Mouse (Mus musculus): ENCODE data around the gene Tlx3. TPM values are rescaled to one million over a fixed set of nuclear protein-coding genes. Genes with fewer than 3 reads are reported as not detected.
A peak's percentile ranks its signal among the peaks of the same experiment; 100 is the strongest.

Tlx3 gene
- 64.6 and 83.5 TPM in 2 replicates for polyA plus RNA-seq (2016; fragmentation: Nextera tagmentation; extraction: Ambion mirVana)

DNA sequence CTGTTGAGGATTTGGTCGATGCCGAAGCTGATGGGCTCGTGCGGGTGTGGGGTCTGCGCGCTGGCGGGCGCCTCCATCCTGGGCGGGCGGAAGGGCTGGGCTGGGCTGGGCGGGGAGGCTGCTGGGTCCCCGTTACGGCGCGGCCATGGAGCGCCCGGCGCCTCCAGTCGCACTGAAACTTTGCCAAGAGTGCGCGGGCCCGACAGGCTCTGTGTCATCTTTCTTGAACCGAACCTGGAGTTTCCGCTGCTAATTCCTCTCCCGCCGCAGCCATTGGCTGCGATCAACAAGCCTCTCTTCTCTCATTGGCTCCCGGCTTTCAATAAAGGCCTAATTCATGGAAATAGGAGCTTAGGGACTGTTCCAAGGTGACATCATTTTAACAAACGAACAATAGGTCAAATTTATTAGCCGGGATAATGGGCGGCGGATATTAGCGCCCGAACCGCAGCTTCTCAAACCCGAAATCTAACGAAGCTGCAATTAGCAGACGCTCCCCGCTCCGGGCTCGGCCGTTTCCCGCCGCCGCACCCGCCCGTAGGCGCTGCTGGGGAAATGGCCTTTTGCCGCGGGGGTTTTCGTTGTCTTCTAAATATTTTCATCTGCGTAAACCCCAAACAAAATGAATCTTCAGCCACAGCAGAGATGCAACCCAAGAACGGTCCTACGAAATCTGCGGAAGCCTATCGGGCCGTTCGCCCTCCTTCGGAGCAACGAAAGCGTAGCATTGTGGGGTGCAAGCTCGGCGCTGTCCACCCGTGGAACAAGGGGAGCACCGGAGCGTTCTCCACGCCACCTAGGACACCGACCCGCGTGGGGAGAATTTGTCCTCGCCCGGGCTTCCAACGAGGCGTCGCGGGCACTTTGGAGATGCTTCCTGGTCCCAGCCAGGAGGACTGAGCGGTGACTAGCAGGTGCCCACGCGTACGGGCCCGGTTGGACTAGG is at the start of gene Tlx3:
Gene Tlx3 (minus strand): TSS at position 207 of the 946 bp plus-strand sequence.
- Histone ChIP-seq H3K27ac (peak within 1 kb of the TSS; percentile 68), H3K9ac (peak within 1 kb of the TSS; percentile 65), H3K4me3 (peak within 1 kb of the TSS; percentile 47), H3K4me1 (peaks cover 28% of the 10 kb centered on the region), H3K36me3 (no peaks in the 10 kb centered on the region), H3K27me3 (replicated peaks) (peaks cover 83% of the 10 kb centered on the region), H3K9me3 (no peaks in the 10 kb centered on the region), H3K4me2 (replicated peaks) (peak within 1 kb of the TSS; percentile 66)
- ATAC-seq (ENCODE audit: low FRiP score, low read depth): peak; percentile 53
- WGBS: under 1% methylated on average over 81 of the region's 81 CpGs

GRCm38 (mm10) chr11:33240295-33240694 is 36.9 kb upstream of the Tlx3 start:
- Histone ChIP-seq H3K4me2 (replicated peaks) (no peak overlapping the region), H3K4me1 (no peaks in the 10 kb centered on the region), H3K4me3 (no peak overlapping the region), H3K36me3 (no peaks in the 10 kb centered on the region), H3K27me3 (replicated peaks) (no peaks in the 10 kb centered on the region), H3K9ac (no peak overlapping the region), H3K27ac (no peak overlapping the region), H3K9me3 (no peaks in the 10 kb centered on the region)
- WGBS: 50% methylated on average over 3 of the region's 3 CpGs
- ATAC-seq (ENCODE audit: low FRiP score, low read depth): no peak

DNA sequence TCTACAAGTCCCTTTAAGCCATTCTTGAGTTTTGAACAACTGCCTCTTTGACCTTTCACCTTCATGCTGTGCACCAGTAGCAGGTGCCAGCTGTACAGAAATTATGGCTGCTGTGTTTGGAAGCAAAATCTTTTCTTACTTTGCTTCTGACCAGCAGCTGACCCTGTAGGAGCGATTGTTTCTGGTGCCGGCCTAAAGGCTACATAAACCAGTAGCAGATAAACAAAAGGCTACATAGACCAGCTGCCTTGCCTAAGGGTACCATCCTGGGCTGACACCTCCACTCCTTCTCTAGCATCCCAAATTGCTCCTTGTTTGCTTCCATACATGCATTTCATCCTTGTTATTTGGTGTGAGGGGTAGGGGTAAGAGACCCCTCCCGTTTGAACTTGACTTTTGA is 30.7 kb upstream of the Tlx3 start:
- Histone ChIP-seq H3K27ac (no peak overlapping the region), H3K27me3 (replicated peaks) (no peaks in the 10 kb centered on the region), H3K9ac (no peak overlapping the region), H3K4me3 (no peak overlapping the region), H3K36me3 (no peaks in the 10 kb centered on the region), H3K4me1 (peaks cover 9% of the 10 kb centered on the region), H3K4me2 (replicated peaks) (no peak overlapping the region), H3K9me3 (no peaks in the 10 kb centered on the region)
- peak; percentile 65 for ATAC-seq (ENCODE audit: low FRiP score, low read depth)
- WGBS: 25% methylated on average over 3 of the region's 3 CpGs

DNA sequence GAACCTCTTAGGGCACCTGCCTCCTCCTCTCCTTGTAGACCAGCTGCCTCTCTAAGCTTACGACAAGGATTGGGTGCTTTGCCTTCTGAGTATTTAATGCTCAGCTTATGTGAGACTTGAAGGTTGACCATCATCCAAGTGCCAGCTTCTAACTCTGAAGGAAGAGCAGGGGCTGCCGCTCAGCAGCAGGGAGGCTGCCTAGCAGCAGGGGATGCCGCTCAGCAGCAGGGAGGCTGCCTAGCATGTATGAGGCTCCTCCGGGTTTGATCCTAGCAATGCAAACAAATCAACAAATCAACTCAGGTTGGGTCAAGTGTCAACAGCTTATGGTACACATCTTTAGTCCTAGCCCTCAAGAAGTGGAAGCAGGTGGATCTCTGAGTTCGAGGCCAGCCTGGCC is 28.7 kb upstream of the Tlx3 start:
- Histone ChIP-seq H3K9ac (no peak overlapping the region), H3K4me1 (peaks cover 9% of the 10 kb centered on the region), H3K4me2 (replicated peaks) (no peak overlapping the region), H3K36me3 (no peaks in the 10 kb centered on the region), H3K27ac (no peak overlapping the region), H3K4me3 (no peak overlapping the region), H3K27me3 (replicated peaks) (no peaks in the 10 kb centered on the region), H3K9me3 (no peaks in the 10 kb centered on the region)
- no peak for ATAC-seq (ENCODE audit: low FRiP score, low read depth)
- 69% methylated on average over 5 of the region's 5 CpGs for WGBS

- no peak for ATAC-seq (ENCODE audit: low FRiP score, low read depth)
- 92% methylated on average over 2 of the region's 2 CpGs for WGBS
- Histone ChIP-seq H3K27me3 (replicated peaks) (no peaks in the 10 kb centered on the region), H3K36me3 (no peaks in the 10 kb centered on the region), H3K4me2 (replicated peaks) (no peak overlapping the region), H3K4me3 (no peak overlapping the region), H3K9ac (no peak overlapping the region), H3K9me3 (no peaks in the 10 kb centered on the region), H3K27ac (no peak overlapping the region), H3K4me1 (no peaks in the 10 kb centered on the region)
Observed at GRCm38 (mm10) chr11:33228186-33228585, 24.8 kb upstream of the Tlx3 start.

GRCm38 (mm10) chr11:33226516-33226915 is 23.1 kb upstream of the Tlx3 start:
- WGBS: 74% methylated on average over 8 of the region's 8 CpGs
- Histone ChIP-seq H3K27ac (no peak overlapping the region), H3K4me2 (replicated peaks) (no peak overlapping the region), H3K4me1 (no peaks in the 10 kb centered on the region), H3K27me3 (replicated peaks) (no peaks in the 10 kb centered on the region), H3K9ac (no peak overlapping the region), H3K36me3 (no peaks in the 10 kb centered on the region), H3K4me3 (no peak overlapping the region), H3K9me3 (no peaks in the 10 kb centered on the region)
- ATAC-seq (ENCODE audit: low FRiP score, low read depth): no peak

- H3K36me3 ChIP-seq: no peaks in the 10 kb centered on the region
- WGBS: 75% methylated on average over 11 of the region's 11 CpGs
- H3K4me1 ChIP-seq: no peaks in the 10 kb centered on the region
- no peaks in the 10 kb centered on the region for H3K27me3 ChIP-seq (replicated peaks)
- H3K9me3 ChIP-seq: no peaks in the 10 kb centered on the region
- H3K27ac ChIP-seq: no peak overlapping the region
- no peak for ATAC-seq (ENCODE audit: low FRiP score, low read depth)
- no peak overlapping the region for H3K4me3 ChIP-seq
- no peak overlapping the region for H3K9ac ChIP-seq
- H3K4me2 ChIP-seq (replicated peaks): no peak overlapping the region
Observed at GRCm38 (mm10) chr11:33221566-33222365, 18.4 kb upstream of the Tlx3 start.

GRCm38 (mm10) chr11:33220763-33221162 is 17.4 kb upstream of the Tlx3 start:
- 86% methylated on average over 7 of the region's 7 CpGs for WGBS
- H3K9ac ChIP-seq: no peak overlapping the region
- H3K9me3 ChIP-seq: no peaks in the 10 kb centered on the region
- ATAC-seq (ENCODE audit: low FRiP score, low read depth): no peak
- H3K36me3 ChIP-seq: no peaks in the 10 kb centered on the region
- no peak overlapping the region for H3K27ac ChIP-seq
- no peaks in the 10 kb centered on the region for H3K4me1 ChIP-seq
- no peak overlapping the region for H3K4me3 ChIP-seq
- no peaks in the 10 kb centered on the region for H3K27me3 ChIP-seq (replicated peaks)
- no peak overlapping the region for H3K4me2 ChIP-seq (replicated peaks)

- no peaks in the 10 kb centered on the region for H3K9me3 ChIP-seq
- no peak overlapping the region for H3K4me2 ChIP-seq (replicated peaks)
- H3K4me3 ChIP-seq: no peak overlapping the region
- no peak for ATAC-seq (ENCODE audit: low FRiP score, low read depth)
- H3K27me3 ChIP-seq (replicated peaks): no peaks in the 10 kb centered on the region; the same call in 1 of the 2 replicates
- no peak overlapping the region for H3K27ac ChIP-seq
- H3K36me3 ChIP-seq: no peaks in the 10 kb centered on the region
- WGBS: 77% methylated on average over 8 of the region's 8 CpGs
- H3K9ac ChIP-seq: no peak overlapping the region
- H3K4me1 ChIP-seq: no peaks in the 10 kb centered on the region
Observed at GRCm38 (mm10) chr11:33217384-33218079, 14.1 kb upstream of the Tlx3 start.

DNA sequence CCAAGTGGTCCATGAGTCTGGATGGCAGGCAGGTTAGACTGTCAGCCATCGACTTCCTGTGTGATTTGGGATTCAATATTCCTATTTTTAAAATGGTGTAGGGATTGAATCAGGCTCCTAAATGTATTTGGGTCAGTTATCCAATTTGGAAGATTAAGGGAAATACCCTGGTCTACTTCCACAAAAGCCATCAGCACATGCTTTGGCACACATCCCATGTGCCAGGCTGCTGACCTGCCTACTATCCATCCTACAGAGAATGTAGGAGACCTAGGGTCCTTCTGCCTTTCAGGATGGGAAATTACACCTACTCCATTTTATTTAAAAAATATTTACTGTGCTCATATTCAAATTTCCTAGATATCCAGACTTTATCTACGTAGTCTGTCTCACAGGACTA is 4.0 kb upstream of the Tlx3 start:
- H3K4me2 ChIP-seq (replicated peaks): peak overlapping the region; percentile 66; the same call in 1 of the 2 replicates
- H3K27me3 ChIP-seq (replicated peaks): peaks cover 48% of the 10 kb centered on the region
- no peak for ATAC-seq (ENCODE audit: low FRiP score, low read depth)
- H3K27ac ChIP-seq: no peak overlapping the region
- 86% methylated on average over 2 of the region's 2 CpGs for WGBS
- no peak overlapping the region for H3K9ac ChIP-seq
- H3K36me3 ChIP-seq: no peaks in the 10 kb centered on the region
- no peak overlapping the region for H3K4me3 ChIP-seq
- no peaks in the 10 kb centered on the region for H3K9me3 ChIP-seq
- peaks cover 19% of the 10 kb centered on the region for H3K4me1 ChIP-seq

DNA sequence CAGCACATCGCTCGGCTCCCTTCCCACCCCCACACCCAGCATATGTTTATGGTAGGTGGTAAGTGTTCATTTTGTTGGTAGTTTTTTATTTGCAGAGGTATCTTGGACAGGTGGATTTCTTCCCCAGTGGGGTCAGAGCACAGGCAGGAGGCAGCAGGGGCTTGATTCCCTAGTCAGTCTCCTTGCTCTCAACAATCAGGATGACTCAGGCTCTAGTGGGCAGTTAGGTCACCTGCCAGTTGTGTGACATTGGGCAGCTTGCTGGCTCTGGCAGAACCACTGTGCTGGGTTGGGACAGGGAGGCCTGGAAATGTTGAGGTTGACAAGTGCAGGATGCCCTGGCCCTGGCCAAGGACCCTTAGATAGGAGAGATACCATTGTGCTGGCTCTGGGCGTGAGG is 1.6 kb upstream of the Tlx3 start:
- Histone ChIP-seq H3K36me3 (no peaks in the 10 kb centered on the region), H3K4me3 (peak overlapping the region; percentile 47), H3K9ac (peak overlapping the region; percentile 55), H3K27ac (no peak overlapping the region), H3K4me2 (replicated peaks) (peak overlapping the region; percentile 66), H3K4me1 (peaks cover 28% of the 10 kb centered on the region), H3K27me3 (replicated peaks) (peaks cover 71% of the 10 kb centered on the region), H3K9me3 (no peaks in the 10 kb centered on the region)
- WGBS: 12% methylated on average over 3 of the region's 3 CpGs
- no peak for ATAC-seq (ENCODE audit: low FRiP score, low read depth)

- Histone ChIP-seq H3K9me3 (no peaks in the 10 kb centered on the region), H3K9ac (peak overlapping the region; percentile 55), H3K4me3 (peak overlapping the region; percentile 47), H3K4me1 (peaks cover 28% of the 10 kb centered on the region), H3K4me2 (replicated peaks) (peak overlapping the region; percentile 66), H3K27ac (0 out of 2 replicates have a peak overlapping the region, but pooled peaks have one; percentile 1), H3K36me3 (no peaks in the 10 kb centered on the region), H3K27me3 (replicated peaks) (peaks cover 77% of the 10 kb centered on the region)
- no peak for ATAC-seq (ENCODE audit: low FRiP score, low read depth)
- WGBS: under 1% methylated on average over 18 of the region's 18 CpGs
Observed at GRCm38 (mm10) chr11:33204329-33204705, 928 bp upstream of the Tlx3 start.

Measured in neural tube, embryonic 12.5 days (tissue).